Comparison of ENCODE assay signal across 24 mouse cellular contexts in genomic region chr8:101196740-101197139, GRCm38 (mm10).
A peak's percentile ranks its signal among the peaks of the same experiment; 100 is the strongest.
DNase-seq lines count a peak whose midpoint lies in the region; ATAC-seq and TF ChIP-seq lines count a peak whose summit lies in the region.
"Had no signal": no experiment of that assay in that cellular context is flagged by ENCODE, and none has a peak within 500 bp of the region (broad histone marks: within the 10 kb centered on the region; RNA-seq: fewer than 3 reads in every experiment).

No protein-coding gene starts in this region.

- ATAC-seq in hindbrain, embryonic 13.5 days (ENCODE audit: low FRiP score): 0 out of 2 replicates have a peak, but pooled peaks have one; percentile 39
- ATAC-seq in hindbrain, postnatal 0 days: peak; percentile 91
- ATAC-seq in liver, embryonic 12.5 days: no peak
- ATAC-seq: intestine, embryonic 15.5 days had no signal

- no peaks in the 10 kb centered on the region for H3K27me3 ChIP-seq in hindbrain, embryonic 13.5 days
- H3K27me3 ChIP-seq in hindbrain, embryonic 10.5 days (ENCODE audit: insufficient read depth, poor library complexity, severe bottlenecking): no peaks in the 10 kb centered on the region
- H3K27me3 ChIP-seq in hindbrain, postnatal 0 days (ENCODE audit: insufficient read depth, low read length): no peaks in the 10 kb centered on the region
- no peaks in the 10 kb centered on the region for H3K27me3 ChIP-seq in liver, embryonic 12.5 days (replicated peaks)
- H3K27me3 ChIP-seq: intestine, embryonic 15.5 days; limb, embryonic 12.5 days; midbrain, embryonic 12.5 days had no signal

- H3K36me3 ChIP-seq in hindbrain, embryonic 13.5 days: no peaks in the 10 kb centered on the region
- H3K36me3 ChIP-seq in hindbrain, embryonic 10.5 days: no peaks in the 10 kb centered on the region
- H3K36me3 ChIP-seq in hindbrain, postnatal 0 days (ENCODE audit: insufficient read depth, low read length): no peaks in the 10 kb centered on the region
- H3K36me3 ChIP-seq in liver, embryonic 12.5 days: no peaks in the 10 kb centered on the region
- H3K36me3 ChIP-seq: intestine, embryonic 15.5 days; limb, embryonic 12.5 days; midbrain, embryonic 12.5 days had no signal

- TF ChIP-seq CTCF in hindbrain, postnatal 0 days (IDR thresholded peaks at IDR 0.05; ENCODE audit: low read depth): no peak

- no peak overlapping the region for H3K4me2 ChIP-seq in hindbrain, embryonic 13.5 days
- H3K4me2 ChIP-seq in hindbrain, postnatal 0 days (ENCODE audit: low read depth, low read length): no peak overlapping the region
- H3K4me2 ChIP-seq in liver, embryonic 12.5 days: no peak overlapping the region
- H3K4me2 ChIP-seq: heart, embryonic 11.5 days; intestine, embryonic 15.5 days; limb, embryonic 12.5 days; liver, embryonic 11.5 days; midbrain, embryonic 12.5 days had no signal

- no peaks in the 10 kb centered on the region for H3K4me1 ChIP-seq in hindbrain, embryonic 13.5 days (replicated peaks)
- no peaks in the 10 kb centered on the region for H3K4me1 ChIP-seq in hindbrain, embryonic 10.5 days (replicated peaks)
- H3K4me1 ChIP-seq in hindbrain, postnatal 0 days (ENCODE audit: insufficient read depth, low read length): no peaks in the 10 kb centered on the region
- H3K4me1 ChIP-seq in liver, embryonic 12.5 days: no peaks in the 10 kb centered on the region
- H3K4me1 ChIP-seq: intestine, embryonic 15.5 days; limb, embryonic 12.5 days; midbrain, embryonic 12.5 days had no signal

- H3K27ac ChIP-seq in hindbrain, embryonic 13.5 days: no peak overlapping the region
- no peak overlapping the region for H3K27ac ChIP-seq in hindbrain, embryonic 10.5 days
- H3K27ac ChIP-seq in hindbrain, postnatal 0 days: no peak overlapping the region
- no peak overlapping the region for H3K27ac ChIP-seq in liver, embryonic 12.5 days
- H3K27ac ChIP-seq: intestine, embryonic 15.5 days; limb, embryonic 12.5 days; midbrain, embryonic 12.5 days; stomach, postnatal 0 days had no signal

- H3K9me3 ChIP-seq in hindbrain, embryonic 13.5 days: no peaks in the 10 kb centered on the region
- no peaks in the 10 kb centered on the region for H3K9me3 ChIP-seq in hindbrain, embryonic 10.5 days
- H3K9me3 ChIP-seq in hindbrain, postnatal 0 days (ENCODE audit: low read length): no peaks in the 10 kb centered on the region
- H3K9me3 ChIP-seq in liver, embryonic 12.5 days (replicated peaks): no peaks in the 10 kb centered on the region
- H3K9me3 ChIP-seq: intestine, embryonic 15.5 days; limb, embryonic 12.5 days; midbrain, embryonic 12.5 days had no signal

- no peak overlapping the region for H3K9ac ChIP-seq in hindbrain, embryonic 13.5 days
- no peak overlapping the region for H3K9ac ChIP-seq in hindbrain, postnatal 0 days (replicated peaks; ENCODE audit: low read length)
- H3K9ac ChIP-seq in liver, embryonic 12.5 days: no peak overlapping the region
- H3K9ac ChIP-seq: intestine, embryonic 15.5 days; limb, embryonic 12.5 days; midbrain, embryonic 12.5 days had no signal

- DNase-seq in embryo, embryonic 10.5 days (ENCODE audit: low spot score): peak; percentile 7
- no peak for DNase-seq in embryo, embryonic 10 days (ENCODE audit: low spot score)
- no peak for DNase-seq in hindbrain, embryonic 10.5 days (ENCODE audit: low spot score)
- peak; percentile 37 for DNase-seq in Muller cell, postnatal 12 days (ENCODE audit: inconsistent ontology term)
- DNase-seq in hindbrain, postnatal 0 days (ENCODE audit: low spot score): peak; percentile 71
- no peak for DNase-seq in adrenal gland, postnatal 14 days
- DNase-seq: adrenal gland, postnatal 36 days; cerebellum, adult 11 months; cerebellum, postnatal 14 days; gastrocnemius, postnatal 10 days; heart, adult 11 months; kidney, adult 8-10 months; kidney, postnatal 10 days; lung, adult 18-20 months; lung, postnatal 10 days; right cerebral cortex, postnatal 14 days had no signal

- no peak overlapping the region for H3K4me3 ChIP-seq in hindbrain, embryonic 13.5 days
- no peak overlapping the region for H3K4me3 ChIP-seq in hindbrain, embryonic 10.5 days
- no peak overlapping the region for H3K4me3 ChIP-seq in hindbrain, postnatal 0 days (ENCODE audit: low read length)
- H3K4me3 ChIP-seq in liver, embryonic 12.5 days: no peak overlapping the region
- H3K4me3 ChIP-seq: intestine, embryonic 15.5 days; limb, embryonic 12.5 days; midbrain, embryonic 12.5 days had no signal

Comparison
In these comparisons a context has a peak if more than half of its experiments do, and no peak if none do; other contexts are left out.
1. DNase-seq: peak in embryo, embryonic 10.5 days (single experiment), Muller cell, postnatal 12 days (single experiment) and hindbrain, postnatal 0 days (single experiment); none in embryo, embryonic 10 days (single experiment), hindbrain, embryonic 10.5 days (single experiment) and adrenal gland, postnatal 14 days (single experiment).